Mouse (Mus musculus) limb, embryonic 13.5 days (tissue): ENCODE measurements around the gene Dlgap4. TPM values are rescaled to one million over a fixed set of nuclear protein-coding genes. Genes with fewer than 3 reads are reported as not detected.

Experiments
- ATAC-seq: fragments of 200-750 bp; cut with Nextera tagmentation; 2 replicates; pipeline ENCODE4 v1.8.0; 2017; ENCODE audit warnings: low read depth, moderate number of reproducible peaks, moderate TSS enrichment; ENCODE audit not compliant: low FRiP score
- H3K27ac ChIP-seq: fragments of 300-500 bp; sonication (generic); 2 replicates; pipeline ENCODE4 v1.5.1; 2015; ENCODE audit warnings: inconsistent platforms, mild to moderate bottlenecking, moderate library complexity
- H3K27me3 ChIP-seq: fragments of 300-500 bp; sonication (generic); 2 replicates; pipeline ENCODE4 v1.6.1; 2015; ENCODE audit warnings: mild to moderate bottlenecking, inconsistent platforms
- H3K36me3 ChIP-seq: fragments of 300-500 bp; sonication (generic); 2 replicates; pipeline ENCODE4 v1.6.1; 2015; ENCODE audit warnings: inconsistent platforms, mild to moderate bottlenecking, moderate library complexity
- H3K4me1 ChIP-seq: fragments of 300-500 bp; sonication (generic); 2 replicates; pipeline ENCODE4 v1.6.1; 2015; ENCODE audit warnings: inconsistent platforms
- H3K4me2 ChIP-seq: fragments of 300-500 bp; sonication (generic); replicated peaks from 2 replicates; pipeline ENCODE4 v1.6.1; 2015; ENCODE audit warnings: inconsistent platforms, mild to moderate bottlenecking, moderate library complexity
- H3K4me3 ChIP-seq: fragments of 300-500 bp; sonication (generic); 2 replicates; pipeline ENCODE4 v1.5.1; 2015; ENCODE audit warnings: moderate library complexity, mild to moderate bottlenecking, inconsistent platforms
- H3K9ac ChIP-seq: fragments of 300-500 bp; sonication (generic); 2 replicates; pipeline ENCODE4 v1.6.1; 2015; ENCODE audit warnings: mild to moderate bottlenecking, inconsistent platforms
- H3K9me3 ChIP-seq: fragments of 300-500 bp; sonication (generic); 2 replicates; pipeline ENCODE4 v1.6.1; 2016; ENCODE audit warnings: inconsistent platforms
- WGBS: fragments of 180-500 bp; shearing (Covaris S2); methylation state at CpG from one replicate; pipeline ENCODE4 v1.1.7; 2015; 5-methylcytosine and 5-hydroxymethylcytosine counted together
- polyA plus RNA-seq: library from polyadenylated mRNA; unstranded; fragments of >200 nt; fragmentation: Nextera tagmentation; extraction: Ambion mirVana; gene quantifications from 2 replicates; pipeline ENCODE4 v1.2.1, GENCODE M21; 2015

Dlgap4 gene
- 95.0 and 101 TPM in 2 replicates for polyA plus RNA-seq

DNA sequence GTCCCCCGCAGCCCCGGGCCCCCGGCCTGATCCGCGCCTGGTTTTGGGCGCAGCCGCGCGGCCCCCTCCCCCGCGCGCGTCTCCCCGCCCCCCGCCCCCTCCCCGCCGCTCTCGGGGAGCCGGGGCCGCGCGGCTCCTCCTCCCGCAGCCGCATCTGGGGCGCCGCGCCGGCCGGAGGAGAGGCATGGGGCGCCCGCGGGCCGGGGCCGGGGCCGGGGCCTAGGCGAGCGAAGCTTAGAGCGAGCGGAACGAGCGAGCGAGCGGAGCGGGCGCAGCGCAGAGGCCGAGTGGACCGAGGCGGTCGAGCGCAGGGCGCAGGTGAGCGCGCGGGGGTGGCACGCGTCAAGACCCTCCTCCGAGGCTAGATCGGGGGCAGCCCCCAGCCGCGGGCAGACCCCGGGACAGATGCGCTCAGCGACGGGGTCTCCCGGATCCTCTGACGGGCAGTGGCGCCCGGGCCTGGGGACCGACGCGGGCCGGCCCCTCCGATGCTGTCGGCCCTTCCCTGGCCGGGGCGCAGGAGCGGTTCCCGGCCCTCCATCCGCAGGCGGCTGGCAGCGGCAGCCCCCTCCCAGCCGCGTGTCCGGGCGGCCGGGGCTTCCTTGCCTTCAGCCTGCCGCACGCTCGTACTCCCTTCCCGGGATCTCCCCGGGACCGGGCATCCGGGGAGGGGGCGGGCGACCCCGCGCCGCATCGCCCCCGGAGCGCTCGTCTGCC lies at the start of gene Dlgap4:
Gene Dlgap4, plus strand, starts transcription at position 165 of the 717 bp plus-strand sequence.
- no peaks in the 10 kb centered on the region for H3K36me3 ChIP-seq
- ATAC-seq = peak; percentile 57
- H3K4me3 ChIP-seq = peak within 1 kb of the TSS; percentile 80
- H3K4me2 ChIP-seq = peak within 1 kb of the TSS; percentile 99
- no peaks in the 10 kb centered on the region for H3K9me3 ChIP-seq
- H3K9ac ChIP-seq = peak within 1 kb of the TSS; percentile 78
- H3K27ac ChIP-seq = no peak within 1 kb of the TSS
- peaks cover 17% of the 10 kb centered on the region for H3K4me1 ChIP-seq
- H3K27me3 ChIP-seq = peaks cover 94% of the 10 kb centered on the region
- WGBS = under 1% methylated on average over 61 of the region's 103 CpGs

DNA sequence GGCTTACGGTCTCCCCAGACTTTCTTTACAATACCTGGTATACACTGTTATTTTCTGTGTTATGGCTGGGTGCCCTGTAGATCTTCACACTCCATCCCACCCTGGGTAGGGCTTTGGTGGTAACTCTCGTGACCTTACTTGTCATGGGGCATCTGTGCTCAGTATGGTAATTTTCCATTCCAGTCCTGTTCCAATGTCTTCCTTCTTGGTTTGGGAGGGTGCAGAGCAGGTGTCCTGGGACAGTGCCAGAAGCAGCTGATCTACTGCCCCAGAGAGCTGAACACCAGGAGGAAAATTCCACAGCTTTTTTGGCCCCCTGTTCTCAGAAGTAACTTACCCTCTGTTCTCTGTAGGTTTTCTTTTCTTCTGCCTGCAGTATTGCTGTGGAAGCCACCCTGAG lies 47.0 kb upstream of the Dlgap4 start:
- Histone ChIP-seq H3K4me2 (no peak overlapping the region), H3K27ac (no peak overlapping the region), H3K27me3 (no peaks in the 10 kb centered on the region), H3K9me3 (no peaks in the 10 kb centered on the region), H3K9ac (no peak overlapping the region), H3K4me3 (no peak overlapping the region), H3K4me1 (peaks cover 5% of the 10 kb centered on the region; the same call in 1 of the 2 replicates), H3K36me3 (peaks cover 62% of the 10 kb centered on the region)
- 85% methylated on average over 2 of the region's 2 CpGs for WGBS
- ATAC-seq = no peak

DNA sequence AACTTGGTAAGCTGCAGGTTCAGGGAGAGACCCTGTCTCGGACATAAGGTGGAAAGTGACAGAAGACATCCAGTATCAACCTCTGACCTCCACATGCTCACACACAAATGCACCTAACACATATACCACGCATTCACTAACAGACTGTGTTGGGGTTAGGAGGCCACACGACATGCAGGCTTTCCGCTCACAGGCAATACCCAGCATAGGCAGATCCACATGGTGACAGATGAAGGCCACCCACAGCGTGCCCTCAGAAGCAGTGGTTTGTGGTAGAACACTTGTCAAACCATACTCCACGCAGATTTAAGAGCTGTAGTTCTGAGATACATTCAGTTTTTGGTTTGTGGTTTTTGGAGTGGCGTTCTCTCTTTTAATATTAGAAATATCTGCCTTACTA lies 44.9 kb upstream of the Dlgap4 start:
- Histone ChIP-seq H3K36me3 (peaks cover 54% of the 10 kb centered on the region), H3K4me1 (peaks cover 5% of the 10 kb centered on the region; the same call in 1 of the 2 replicates)
- 93% methylated on average over 7 of the region's 7 CpGs for WGBS

DNA sequence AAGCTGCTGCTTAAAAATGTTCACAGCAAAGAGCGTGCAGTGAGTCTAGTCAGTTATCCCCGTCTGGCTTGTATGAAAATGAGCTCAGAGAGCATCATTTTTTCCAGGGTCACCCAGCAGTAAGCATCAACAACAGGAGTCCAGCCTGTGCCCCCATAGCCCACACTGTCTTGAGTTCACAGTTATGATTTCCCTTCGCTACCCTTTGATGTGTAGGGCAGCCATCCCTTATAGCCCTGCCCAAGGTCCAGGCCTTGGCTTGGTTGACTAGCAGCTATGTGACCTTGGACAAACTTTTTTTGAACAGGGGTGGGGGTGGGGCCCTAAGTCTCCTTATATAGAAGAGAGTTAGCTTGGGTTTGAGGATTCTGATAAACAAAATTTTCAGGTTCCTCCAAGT lies 44.2 kb upstream of the Dlgap4 start:
- 93% methylated on average over 3 of the region's 3 CpGs for WGBS
- Histone ChIP-seq H3K36me3 (peaks cover 48% of the 10 kb centered on the region), H3K9me3 (no peaks in the 10 kb centered on the region)

More for the DNA sequence above, 44.9 kb upstream of the Dlgap4 start:
- Histone ChIP-seq H3K9ac (no peak overlapping the region), H3K4me2 (no peak overlapping the region), H3K9me3 (no peaks in the 10 kb centered on the region), H3K4me3 (no peak overlapping the region), H3K27me3 (no peaks in the 10 kb centered on the region), H3K27ac (no peak overlapping the region)
- ATAC-seq = no peak

DNA sequence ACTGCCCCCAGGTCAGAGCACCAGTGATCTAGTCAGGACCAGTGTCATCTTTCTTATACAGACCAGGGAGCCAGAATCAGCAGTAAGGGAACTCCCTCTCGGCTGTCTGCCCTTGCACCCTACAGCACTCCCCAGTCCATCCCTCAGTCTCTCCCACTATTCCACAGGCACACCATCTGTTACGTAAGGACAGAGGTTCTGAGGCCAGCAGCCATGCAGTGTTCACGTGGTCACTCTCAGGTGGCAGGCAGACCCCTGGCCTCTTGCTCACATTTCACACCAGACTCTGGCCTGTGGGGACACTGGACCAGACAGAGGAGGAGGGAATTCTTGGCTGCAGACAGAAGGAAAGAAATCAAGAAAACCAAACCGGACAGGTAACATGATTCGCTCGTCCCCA lies 42.0 kb upstream of the Dlgap4 start:
- H3K36me3 ChIP-seq = peaks cover 37% of the 10 kb centered on the region
- no peaks in the 10 kb centered on the region for H3K27me3 ChIP-seq
- no peak overlapping the region for H3K27ac ChIP-seq
- no peak for ATAC-seq
- H3K9me3 ChIP-seq = no peaks in the 10 kb centered on the region
- H3K4me2 ChIP-seq = no peak overlapping the region
- no peak overlapping the region for H3K4me3 ChIP-seq
- no peak overlapping the region for H3K9ac ChIP-seq
- H3K4me1 ChIP-seq = peaks cover 3% of the 10 kb centered on the region; the same call in 1 of the 2 replicates
- 74% methylated on average over 6 of the region's 6 CpGs for WGBS

More for the DNA sequence above, 44.2 kb upstream of the Dlgap4 start:
- Histone ChIP-seq H3K9ac (no peak overlapping the region), H3K4me1 (peaks cover 5% of the 10 kb centered on the region; the same call in 1 of the 2 replicates), H3K4me3 (no peak overlapping the region), H3K4me2 (no peak overlapping the region), H3K27ac (no peak overlapping the region), H3K27me3 (no peaks in the 10 kb centered on the region)
- no peak for ATAC-seq

DNA sequence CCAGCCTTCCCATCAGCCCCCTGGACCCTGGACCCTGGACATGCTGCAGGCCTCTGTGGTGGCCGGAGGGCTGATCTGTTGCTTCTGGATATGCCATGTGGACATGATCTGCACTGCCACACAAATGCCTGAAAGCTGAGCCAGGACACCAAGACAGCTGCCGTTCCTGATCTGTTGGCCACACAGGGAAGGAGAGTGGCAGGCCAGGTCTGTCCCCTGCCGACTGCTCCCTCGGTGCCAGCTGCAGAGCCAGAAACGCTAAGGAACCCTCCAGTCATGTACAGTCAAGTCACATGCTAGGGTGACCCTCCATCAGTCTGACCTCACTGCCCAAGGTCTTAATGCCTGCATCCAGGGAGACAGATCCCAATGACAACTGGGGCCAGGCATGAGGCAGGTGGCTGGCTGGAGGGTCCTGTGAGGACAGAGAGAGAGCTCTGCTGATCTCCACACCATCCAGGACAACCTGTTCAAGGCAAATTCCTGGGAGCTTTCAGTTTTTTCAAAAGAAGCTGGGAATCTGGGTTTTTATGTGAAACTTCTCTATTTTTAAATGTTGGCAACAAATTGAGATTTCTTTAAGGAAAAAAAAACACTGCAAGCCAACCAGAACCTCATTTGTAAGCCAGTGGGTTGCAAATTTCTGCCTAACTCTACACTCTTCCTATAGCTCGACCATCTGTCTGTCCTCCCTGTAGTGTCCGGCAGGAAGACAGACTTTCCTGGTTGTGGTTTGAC lies 36.5 kb upstream of the Dlgap4 start:
- Histone ChIP-seq H3K9ac (no peak overlapping the region), H3K27me3 (no peaks in the 10 kb centered on the region), H3K4me3 (no peak overlapping the region), H3K4me1 (no peaks in the 10 kb centered on the region), H3K36me3 (no peaks in the 10 kb centered on the region), H3K4me2 (no peak overlapping the region), H3K9me3 (no peaks in the 10 kb centered on the region), H3K27ac (no peak overlapping the region)
- 79% methylated on average over 7 of the region's 7 CpGs for WGBS
- no peak for ATAC-seq

DNA sequence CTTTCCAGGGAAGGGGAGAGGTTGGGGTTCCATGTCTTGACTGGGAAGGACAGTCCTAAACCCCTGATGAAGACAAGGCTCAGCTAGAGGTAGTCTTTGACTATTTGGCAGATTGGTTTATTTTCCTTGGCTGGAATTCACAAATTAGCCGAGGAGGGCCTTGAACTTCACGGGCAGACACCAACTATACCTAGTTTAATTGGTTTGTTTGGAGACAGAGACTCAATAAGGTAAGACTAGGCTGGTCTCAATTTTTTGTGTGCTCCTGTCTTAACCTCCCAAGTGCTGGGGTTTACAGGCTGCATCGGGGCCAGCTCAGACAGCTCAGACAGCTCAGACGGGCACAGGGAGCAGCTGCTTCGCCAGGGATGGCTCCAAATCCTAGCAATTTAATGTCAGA lies 33.0 kb upstream of the Dlgap4 start:
- H3K36me3 ChIP-seq = no peaks in the 10 kb centered on the region
- H3K4me3 ChIP-seq = no peak overlapping the region
- H3K27ac ChIP-seq = no peak overlapping the region
- no peak for ATAC-seq
- H3K9me3 ChIP-seq = no peaks in the 10 kb centered on the region
- H3K4me1 ChIP-seq = no peaks in the 10 kb centered on the region
- WGBS = 67% methylated on average over 5 of the region's 5 CpGs
- H3K4me2 ChIP-seq = no peak overlapping the region
- H3K27me3 ChIP-seq = peaks cover 12% of the 10 kb centered on the region; the same call in 1 of the 2 replicates
- no peak overlapping the region for H3K9ac ChIP-seq

DNA sequence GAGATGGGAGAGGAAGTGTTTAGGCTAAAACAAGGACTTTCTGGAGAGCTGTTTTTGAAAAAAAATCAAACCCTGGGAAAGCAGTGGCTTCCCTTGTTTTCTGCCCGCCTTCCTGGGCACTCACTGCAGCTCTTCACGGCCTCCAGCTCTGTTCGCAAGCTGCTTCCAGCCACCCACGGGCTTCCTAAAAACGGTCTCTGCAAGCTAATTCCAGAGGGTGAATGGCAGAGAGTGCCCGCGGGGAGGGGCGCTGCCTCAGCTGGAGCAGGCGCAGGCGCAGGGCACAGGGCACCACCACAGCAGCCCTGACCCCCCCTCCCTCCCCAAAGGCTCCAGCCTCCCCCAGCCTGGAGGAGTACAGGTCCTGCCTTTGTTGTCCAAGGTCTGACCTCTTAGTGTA lies 32.3 kb upstream of the Dlgap4 start:
- 71% methylated on average over 10 of the region's 10 CpGs for WGBS
- no peak overlapping the region for H3K4me2 ChIP-seq
- no peak for ATAC-seq
- H3K36me3 ChIP-seq = no peaks in the 10 kb centered on the region
- no peaks in the 10 kb centered on the region for H3K4me1 ChIP-seq
- peaks cover 12% of the 10 kb centered on the region; the same call in 1 of the 2 replicates for H3K27me3 ChIP-seq
- H3K27ac ChIP-seq = no peak overlapping the region
- no peak overlapping the region for H3K4me3 ChIP-seq
- no peaks in the 10 kb centered on the region for H3K9me3 ChIP-seq
- H3K9ac ChIP-seq = no peak overlapping the region

DNA sequence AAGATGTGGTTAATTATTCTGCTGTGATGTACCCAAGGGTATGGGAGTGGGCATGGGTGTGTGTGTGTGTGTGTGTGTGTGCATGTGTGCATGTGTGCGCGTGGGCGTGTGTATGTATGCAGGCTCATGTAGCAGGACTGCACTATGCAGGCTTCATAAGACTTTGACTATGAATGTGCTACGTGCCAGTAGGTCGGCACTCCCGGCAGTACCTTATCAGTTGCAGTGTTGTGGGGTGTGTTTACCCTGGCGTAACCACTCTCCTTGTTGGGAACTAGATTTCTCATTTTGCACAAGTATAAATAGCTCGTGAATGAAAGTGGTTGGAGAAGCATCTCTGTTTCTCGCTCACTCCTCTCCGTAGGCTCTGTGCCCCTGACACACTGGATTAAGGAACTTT lies 30.6 kb upstream of the Dlgap4 start:
- no peaks in the 10 kb centered on the region for H3K36me3 ChIP-seq
- no peaks in the 10 kb centered on the region for H3K4me1 ChIP-seq
- peaks cover 12% of the 10 kb centered on the region; the same call in 1 of the 2 replicates for H3K27me3 ChIP-seq
- H3K4me2 ChIP-seq = no peak overlapping the region
- no peak overlapping the region for H3K9ac ChIP-seq
- H3K4me3 ChIP-seq = no peak overlapping the region
- ATAC-seq = no peak
- H3K27ac ChIP-seq = no peak overlapping the region
- 87% methylated on average over 10 of the region's 10 CpGs for WGBS
- H3K9me3 ChIP-seq = no peaks in the 10 kb centered on the region

DNA sequence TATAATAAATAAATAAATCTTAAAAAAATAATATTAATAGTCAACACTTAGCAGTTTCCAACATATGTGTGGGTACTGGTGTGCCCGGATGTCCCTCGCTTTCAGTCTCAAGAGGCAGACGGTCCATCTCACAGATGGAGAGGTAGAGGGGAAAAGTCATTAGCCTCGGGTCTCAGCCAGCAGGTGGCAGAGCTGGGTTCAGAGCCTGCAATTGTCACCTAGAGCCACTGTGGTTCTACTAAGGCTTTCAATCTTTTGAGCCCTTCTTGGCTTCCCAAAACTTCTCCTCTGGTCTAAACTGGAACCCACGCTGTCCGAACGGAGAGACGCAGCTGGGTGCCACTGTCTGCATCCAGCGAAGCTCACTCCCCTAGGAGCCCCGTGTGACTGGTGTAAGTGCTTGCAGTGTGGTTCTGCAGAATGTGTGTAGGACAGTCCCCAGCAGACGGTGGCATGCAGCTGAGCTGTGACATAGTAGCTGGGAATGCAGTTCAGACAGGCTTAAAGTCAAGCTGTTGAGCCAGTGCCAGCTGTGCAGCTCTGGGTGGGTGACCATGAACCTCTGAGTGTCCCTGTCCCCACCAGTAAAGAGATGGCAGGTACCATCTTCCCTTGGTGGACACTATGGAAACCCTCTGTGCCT lies 29.2 kb upstream of the Dlgap4 start:
- Histone ChIP-seq H3K9me3 (no peaks in the 10 kb centered on the region), H3K4me2 (no peak overlapping the region), H3K4me3 (no peak overlapping the region), H3K4me1 (no peaks in the 10 kb centered on the region), H3K27me3 (peaks cover 12% of the 10 kb centered on the region; the same call in 1 of the 2 replicates), H3K9ac (no peak overlapping the region), H3K36me3 (no peaks in the 10 kb centered on the region), H3K27ac (no peak overlapping the region)
- no peak for ATAC-seq
- 61% methylated on average over 11 of the region's 11 CpGs for WGBS

DNA sequence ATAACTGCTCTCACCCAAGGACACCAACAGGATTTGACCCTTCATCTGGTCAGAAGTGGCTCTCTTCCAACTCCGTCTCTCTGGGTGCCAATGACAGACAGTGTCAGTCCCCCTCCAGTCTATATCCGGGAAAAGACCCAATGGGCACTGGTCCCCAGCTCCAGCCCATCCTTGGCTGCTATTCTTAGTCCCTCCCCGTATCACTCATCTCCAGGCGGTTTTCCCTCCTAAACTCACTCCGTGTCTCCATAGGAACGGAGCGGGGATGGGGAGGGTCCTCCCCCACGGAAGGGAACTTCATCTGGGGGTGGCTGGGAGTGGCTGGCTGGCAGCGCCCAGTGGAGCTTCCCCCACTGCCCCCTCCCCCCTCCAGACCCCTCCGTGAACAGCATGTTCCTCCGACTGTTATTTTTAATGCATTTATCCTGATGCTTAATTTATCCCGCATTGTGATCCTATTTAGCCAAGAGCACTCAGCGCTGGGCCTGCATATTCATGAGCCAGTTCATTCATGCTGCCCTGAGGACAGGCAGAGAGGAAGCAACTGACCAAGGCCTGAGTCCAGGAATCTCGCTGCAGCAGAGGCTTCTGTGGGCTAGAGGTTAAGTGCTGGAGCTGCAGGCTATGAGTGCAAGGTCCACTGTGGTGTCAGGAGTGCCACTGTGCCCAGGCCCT lies 28.6 kb upstream of the Dlgap4 start:
- Histone ChIP-seq H3K4me3 (no peak overlapping the region), H3K9ac (no peak overlapping the region)
- WGBS = 50% methylated on average over 14 of the region's 14 CpGs

More for the DNA sequence above, 28.6 kb upstream of the Dlgap4 start:
- Histone ChIP-seq H3K27me3 (peaks cover 12% of the 10 kb centered on the region; the same call in 1 of the 2 replicates), H3K4me2 (no peak overlapping the region), H3K9me3 (no peaks in the 10 kb centered on the region), H3K27ac (no peak overlapping the region), H3K4me1 (no peaks in the 10 kb centered on the region), H3K36me3 (no peaks in the 10 kb centered on the region)
- ATAC-seq = no peak
